Mouse (Mus musculus): ENCODE measurements around the gene C1qa.

C1qa gene

DNA sequence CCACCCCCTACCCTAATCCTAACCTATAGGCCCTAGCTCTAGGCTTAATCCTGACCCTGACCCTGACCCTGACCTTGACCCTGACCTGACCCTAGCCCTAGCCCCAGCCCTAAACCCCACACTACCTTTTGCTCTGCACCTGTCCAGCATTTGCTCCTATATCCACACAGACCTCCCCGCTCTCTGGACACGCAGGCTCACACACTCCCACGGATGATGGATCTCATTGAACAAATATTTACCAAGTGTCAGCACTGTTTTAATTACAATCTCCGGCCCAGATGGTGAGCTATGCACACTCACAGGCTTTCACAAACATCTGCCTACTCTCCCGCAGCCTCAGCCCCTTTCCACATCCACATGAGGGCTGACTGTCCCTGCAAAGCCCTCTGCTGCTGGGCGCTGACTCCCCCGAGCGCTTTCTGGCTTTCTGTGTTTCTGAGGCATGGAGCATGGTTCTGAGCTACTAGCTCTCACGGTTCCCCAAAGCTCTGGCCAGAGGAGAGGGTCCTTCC lies 462 bp downstream of the C1qa start:
- no peak for DNase-seq

- DNase-seq = no peak
These were observed 2.1 kb downstream of the C1qa start for GRCm38 (mm10) chr4:136896461-136896860.

- no peak for DNase-seq
These were observed 2.7 kb downstream of the C1qa start for GRCm38 (mm10) chr4:136895861-136896260.

GRCm38 (mm10) chr4:136894821-136895220 lies 3.8 kb downstream of the C1qa start:
- DNase-seq = no peak

DNA sequence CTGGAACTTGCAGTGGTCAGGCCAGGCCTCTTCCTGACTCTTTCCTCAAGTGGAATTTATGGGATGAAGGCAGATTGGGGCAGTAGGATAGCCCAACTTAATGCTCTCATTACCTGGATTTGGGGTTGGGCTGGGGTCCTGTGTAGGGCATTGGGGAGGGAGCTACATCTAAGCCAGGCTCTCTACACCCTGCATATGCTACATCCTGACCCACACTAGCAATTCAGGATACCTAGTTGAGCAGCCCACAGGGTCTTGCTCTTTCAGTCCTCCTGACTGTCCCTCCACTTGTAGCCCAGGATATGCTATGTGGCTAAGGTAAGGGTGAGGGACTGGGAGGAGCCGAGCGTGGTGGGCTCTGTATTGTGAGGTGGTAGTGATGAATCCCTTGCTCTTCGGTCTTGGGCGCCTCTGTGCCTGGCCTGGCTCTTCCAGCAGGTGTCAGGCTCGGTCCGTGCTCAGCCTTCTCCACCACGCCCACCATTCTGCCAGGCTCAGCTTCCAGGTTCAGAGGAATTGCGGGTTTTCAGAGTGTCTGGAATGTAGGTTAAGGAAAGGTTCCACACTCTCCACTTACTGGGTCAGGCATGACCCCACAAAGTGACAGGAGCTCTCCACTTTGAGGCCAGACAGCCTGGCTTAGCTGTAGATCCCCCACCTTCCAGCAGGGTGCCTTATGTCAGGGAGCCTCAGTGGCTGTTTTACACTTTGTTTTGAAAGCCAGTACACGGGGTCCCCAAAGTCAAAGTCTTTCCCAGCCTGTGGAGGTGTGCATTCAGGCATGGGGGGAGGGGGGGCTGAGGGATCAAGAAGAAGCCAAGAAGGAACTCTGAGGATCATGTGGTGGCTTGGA lies 4.7 kb downstream of the C1qa start:
- DNase-seq = no peak

- DNase-seq = no peak
These were observed 5.8 kb downstream of the C1qa start, which contains the start of gene C1qc for GRCm38 (mm10) chr4:136892811-136893210. Gene C1qc (minus strand): TSS chr4:136893065.

DNA sequence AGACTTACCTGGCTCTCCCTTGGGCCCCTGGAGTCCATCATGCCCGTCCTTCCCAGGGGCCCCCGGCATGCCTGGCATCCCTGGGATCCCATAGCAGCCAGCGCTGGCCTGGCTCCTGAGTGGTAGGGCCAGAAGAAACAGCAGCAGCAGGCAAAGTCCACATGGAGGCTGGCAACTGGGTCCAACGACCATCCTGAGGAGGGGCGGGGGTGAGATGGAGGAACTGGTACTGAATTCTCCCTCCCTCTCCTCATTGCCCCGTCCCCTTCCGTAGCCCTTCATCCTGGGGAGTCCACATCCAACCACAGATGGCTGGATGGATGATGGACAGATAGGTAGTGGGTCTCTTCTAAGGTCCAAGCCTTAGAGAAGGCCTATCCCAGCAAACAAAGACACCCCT lies 6.2 kb downstream of the C1qa start:
- DNase-seq = no peak

GRCm38 (mm10) chr4:136891115-136891514 lies 7.5 kb downstream of the C1qa start:
- no peak for DNase-seq

- DNase-seq = no peak
These were observed 8.6 kb downstream of the C1qa start for GRCm38 (mm10) chr4:136889981-136890380.

DNA sequence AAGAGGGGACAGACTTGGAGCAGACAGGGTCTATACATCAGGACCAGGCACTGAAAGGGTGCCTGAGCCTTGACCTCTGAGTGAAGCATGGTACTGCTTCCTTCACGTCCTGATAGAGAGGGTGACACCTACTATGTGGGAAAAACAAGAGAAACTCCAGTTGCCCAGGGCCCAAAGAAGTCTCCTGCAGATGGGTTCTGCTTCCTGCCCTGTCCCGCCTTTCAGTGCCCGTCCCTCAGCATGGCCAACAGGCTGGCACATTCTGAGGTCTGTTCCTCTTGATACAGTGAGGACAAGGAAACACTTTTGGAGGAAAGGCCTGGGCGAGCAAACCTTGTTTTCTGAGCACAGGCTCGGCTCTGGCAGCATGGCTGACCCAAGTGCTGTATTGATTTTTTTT lies 10.9 kb downstream of the C1qa start:
- DNase-seq = no peak

GRCm38 (mm10) chr4:136886101-136886500 lies 12.5 kb downstream of the C1qa start, which contains the start of gene C1qb:
Gene C1qb (minus strand): TSS chr4:136886187.
- DNase-seq = no peak

- no peak for DNase-seq
These were observed 20.0 kb downstream of the C1qa start for GRCm38 (mm10) chr4:136878601-136879000.

GRCm38 (mm10) chr4:136878171-136878570 lies 20.4 kb downstream of the C1qa start:
- no peak for DNase-seq

- peak; percentile 64 to 66 for DNase-seq
These were observed 21.6 kb downstream of the C1qa start for GRCm38 (mm10) chr4:136876971-136877370.

DNA sequence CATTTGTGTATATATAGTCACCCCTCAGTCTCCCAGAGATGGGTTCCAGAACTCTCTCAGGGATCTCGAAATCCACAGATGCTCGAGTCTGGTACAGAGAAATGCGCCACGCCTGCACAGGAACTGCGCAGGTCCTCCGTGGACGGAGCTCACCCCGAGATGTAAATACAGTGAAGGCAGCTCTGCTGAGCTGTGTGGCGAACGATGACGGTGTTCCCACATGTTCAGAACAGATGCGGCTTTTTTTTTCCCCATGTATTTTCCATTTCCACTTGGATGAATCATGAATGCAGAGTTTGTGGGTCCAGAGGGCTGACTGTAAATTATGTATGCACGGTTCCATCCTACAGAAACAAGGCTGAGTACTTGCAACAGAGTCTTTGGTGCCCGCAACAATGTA lies 23.6 kb downstream of the C1qa start:
- no peak for DNase-seq

DNA sequence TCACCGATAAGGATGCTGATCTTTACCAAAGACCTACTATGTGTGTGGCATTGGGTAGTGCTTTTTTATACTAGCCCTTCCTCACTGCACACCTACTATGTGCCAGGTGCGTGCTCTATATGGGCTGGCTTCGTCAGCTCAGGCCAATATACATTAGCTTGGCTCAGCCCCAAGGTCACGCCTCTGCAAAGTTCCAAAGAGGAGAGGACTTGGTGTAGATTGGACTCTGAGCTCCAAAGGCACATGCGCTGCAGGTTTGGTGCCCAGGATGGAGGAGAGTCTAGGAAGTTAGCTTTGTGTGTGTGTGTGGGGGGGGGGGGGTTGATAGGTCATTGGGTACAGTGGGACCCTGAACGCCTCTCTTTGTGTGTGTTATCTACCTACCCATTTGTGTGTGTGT lies 30.2 kb downstream of the C1qa start:
- DNase-seq = no peak

DNA sequence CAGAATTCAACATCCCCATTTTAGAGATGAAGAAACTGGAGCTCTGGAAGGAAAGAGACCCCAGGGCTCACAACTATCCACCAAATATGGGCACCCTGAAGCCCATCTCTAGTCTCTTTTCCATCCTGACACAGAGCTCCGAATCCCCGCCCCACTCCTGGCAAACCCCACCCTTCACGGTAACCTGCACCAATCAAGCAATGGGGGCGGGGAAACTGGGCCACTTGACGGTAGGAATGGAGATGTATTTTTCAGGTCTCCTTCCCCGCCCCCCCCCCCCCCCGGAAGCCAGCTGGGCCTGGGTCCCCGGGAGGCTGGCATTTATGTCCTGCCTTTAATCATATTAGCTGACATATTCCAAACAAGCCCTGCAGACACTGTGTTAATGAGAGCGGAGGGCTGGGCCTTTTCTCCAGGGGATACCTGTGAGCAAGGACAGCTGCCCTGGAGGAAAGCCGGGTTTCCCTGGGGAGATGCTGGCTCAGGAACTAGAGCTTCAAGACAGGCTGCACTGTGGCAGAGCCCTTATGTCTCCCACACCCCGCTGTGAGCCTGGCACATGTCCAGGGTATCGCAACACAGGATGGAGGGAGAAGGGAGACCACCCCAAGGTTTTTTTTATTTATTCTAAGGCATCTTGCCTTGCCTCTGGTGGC lies 30.8 kb downstream of the C1qa start:
- no peak for DNase-seq

- DNase-seq = no peak
These were observed 33.1 kb downstream of the C1qa start for GRCm38 (mm10) chr4:136865531-136865930.

DNA sequence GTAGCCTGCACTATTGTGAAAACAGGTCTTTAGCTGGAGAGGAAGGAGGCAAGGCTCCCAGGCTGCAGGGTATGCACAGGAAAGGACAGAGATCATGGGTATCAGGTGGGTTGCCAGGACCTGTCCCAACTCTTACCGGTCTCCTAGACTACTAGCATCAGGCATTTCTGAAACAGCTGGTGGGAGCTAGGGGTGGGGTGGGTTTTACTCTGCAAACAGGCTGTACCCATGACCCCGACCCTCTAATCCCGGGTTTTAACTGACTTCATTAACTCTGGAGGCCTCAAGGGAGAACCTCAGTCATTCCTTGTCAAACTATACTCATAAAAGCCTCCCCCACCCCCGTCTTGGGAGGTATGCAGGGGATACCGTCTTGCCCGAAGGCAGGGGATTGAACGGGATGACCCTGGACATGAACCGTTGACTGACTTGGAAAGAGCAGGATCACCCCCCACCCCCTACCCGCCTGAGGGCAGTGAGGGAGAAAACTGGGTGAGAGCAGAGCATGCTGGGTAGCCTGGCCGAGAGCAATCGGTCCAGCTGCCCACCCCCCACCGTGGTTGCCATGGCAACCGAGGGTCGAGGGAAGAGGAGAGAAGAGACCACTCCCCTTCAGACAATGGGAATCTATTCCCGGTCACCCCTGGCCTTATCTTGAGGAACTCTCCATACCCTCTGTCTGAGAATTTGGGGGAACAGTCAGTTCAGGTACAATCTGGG lies 33.7 kb downstream of the C1qa start:
- no peak for DNase-seq

- DNase-seq = no peak
These were observed 35.1 kb downstream of the C1qa start for GRCm38 (mm10) chr4:136863517-136863916.

DNA sequence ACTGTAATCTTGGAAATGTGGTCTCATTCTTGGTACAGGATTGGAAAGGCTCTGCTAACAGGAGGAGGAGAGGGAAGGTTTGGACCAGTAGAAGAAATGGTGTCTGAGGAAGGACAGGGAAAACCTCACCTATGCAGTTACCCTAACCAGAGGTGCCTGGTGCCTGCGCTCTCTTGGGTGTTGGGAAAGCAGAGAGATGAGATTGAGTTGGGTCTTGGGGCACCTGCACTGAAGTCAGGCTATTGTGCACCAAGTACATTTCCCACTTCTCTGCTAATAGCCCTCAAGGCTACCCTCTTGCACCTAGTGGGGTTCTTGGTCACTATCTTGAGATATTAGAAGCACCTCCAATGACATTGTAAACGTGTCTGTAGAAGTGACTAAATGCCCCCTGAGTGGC lies 36.2 kb downstream of the C1qa start:
- DNase-seq = no peak

DNA sequence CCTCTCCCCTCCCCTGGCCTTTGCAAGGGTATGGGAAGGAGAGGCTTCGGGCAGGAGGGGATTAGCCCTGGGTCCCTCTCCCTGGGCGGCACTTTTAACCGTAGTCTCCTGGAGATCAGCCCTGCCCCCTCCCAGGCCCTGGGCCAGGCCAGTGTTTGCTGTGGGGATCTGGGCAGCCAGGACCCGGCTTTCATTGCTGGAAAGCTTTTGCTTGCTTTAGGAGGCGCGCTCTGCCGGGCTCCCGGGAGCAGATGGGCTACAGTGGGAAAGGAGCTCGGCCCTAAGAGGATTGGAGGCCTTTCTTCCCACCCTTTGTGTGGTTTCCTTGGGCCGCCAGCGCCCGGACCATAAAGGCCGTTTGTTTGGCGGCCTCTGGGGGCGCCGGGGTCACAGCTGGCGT lies 36.8 kb downstream of the C1qa start:
- DNase-seq = no peak

DNA sequence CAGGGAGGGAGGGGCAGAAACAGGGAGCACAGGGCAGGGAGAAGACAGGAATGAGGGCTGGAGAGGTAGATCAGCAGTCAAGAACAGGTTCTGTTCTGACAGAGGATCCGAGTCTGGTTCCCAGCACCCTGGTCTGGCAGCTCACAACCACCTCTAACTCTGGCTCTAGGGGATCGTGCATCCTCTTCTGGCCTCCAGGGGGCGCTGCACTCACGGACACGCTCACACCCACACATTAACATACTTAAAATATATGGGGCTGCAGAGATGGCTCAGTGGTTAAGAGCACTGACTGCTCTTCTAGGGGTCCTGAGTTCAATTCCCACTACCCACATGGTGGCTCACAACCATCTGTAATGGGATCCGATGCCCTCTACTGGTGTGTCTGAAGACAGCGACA lies 38.6 kb downstream of the C1qa start:
- DNase-seq = no peak

Data from thymus, postnatal 36 days (tissue).